Mouse (Mus musculus) limb, embryonic 14.5 days (tissue): ENCODE results near the gene Akap13. TPM values are rescaled to one million over a fixed set of nuclear protein-coding genes. Genes with fewer than 3 reads are reported as not detected.

Experiments
- ATAC-seq: fragments of 200-750 bp; cut with Nextera tagmentation; 2 replicates; pipeline ENCODE4 v1.8.0; 2017; ENCODE audit warnings: low read depth, moderate number of reproducible peaks, moderate TSS enrichment; ENCODE audit not compliant: low FRiP score
- DNase-seq: peaks from one replicate; pipeline ENCODE4 v3.0.0-alpha.2; 2015; ENCODE audit warnings: low spot score
- H3K27ac ChIP-seq: fragments of 300-500 bp; sonication (generic); replicated peaks from 2 replicates; pipeline ENCODE4 v1.5.1; 2014; ENCODE audit warnings: low read depth, mild to moderate bottlenecking, low read length, moderate library complexity, mixed read lengths
- H3K27me3 ChIP-seq: fragments of 300-500 bp; sonication (generic); 2 replicates; pipeline ENCODE4 v1.6.1; 2014; ENCODE audit warnings: low read length, mixed read lengths; ENCODE audit not compliant: control insufficient read depth, insufficient read depth
- H3K36me3 ChIP-seq: fragments of 300-500 bp; sonication (generic); 2 replicates; pipeline ENCODE4 v1.6.1; 2014; ENCODE audit warnings: mild to moderate bottlenecking, low read length, moderate library complexity, mixed read lengths; ENCODE audit not compliant: control insufficient read depth, insufficient read depth
- H3K4me1 ChIP-seq: fragments of 300-500 bp; sonication (generic); 2 replicates; pipeline ENCODE4 v1.6.1; 2014; ENCODE audit warnings: antibody characterized with exemption, low read length, mixed read lengths; ENCODE audit not compliant: control insufficient read depth, insufficient read depth
- H3K4me2 ChIP-seq: fragments of 300-500 bp; sonication (generic); replicated peaks from 2 replicates; pipeline ENCODE4 v1.6.1; 2014; ENCODE audit warnings: low read depth, mild to moderate bottlenecking, low read length, moderate library complexity; ENCODE audit not compliant: severe bottlenecking
- H3K4me3 ChIP-seq: fragments of 300-500 bp; sonication (generic); replicated peaks from 2 replicates; pipeline ENCODE4 v1.5.1; 2014; ENCODE audit warnings: low read length
- H3K9ac ChIP-seq: fragments of 300-500 bp; sonication (generic); 2 replicates; pipeline ENCODE4 v1.6.1; 2014; ENCODE audit warnings: mild to moderate bottlenecking, low read depth, low read length, moderate library complexity; ENCODE audit not compliant: severe bottlenecking
- H3K9me3 ChIP-seq: fragments of 300-500 bp; sonication (generic); 2 replicates; pipeline ENCODE4 v1.6.1; 2016; ENCODE audit warnings: low read length; ENCODE audit not compliant: control insufficient read depth
- POLR2A ChIP-seq: fragments of 200-500 bp; IDR thresholded peaks from 2 replicates; pipeline ENCODE4 v1.8.0; 2012; ENCODE audit warnings: inconsistent platforms, mild to moderate bottlenecking, moderate library complexity, borderline replicate concordance; ENCODE audit not compliant: insufficient read depth, insufficient read length; ENCODE audit errors: extremely low read depth
- WGBS: fragments of 180-500 bp; shearing (Covaris S2); extraction: QIAGEN DNeasy Blood & Tissue Kit; methylation state at CpG from one replicate; pipeline ENCODE4 v1.1.7; 2014; 5-methylcytosine and 5-hydroxymethylcytosine counted together
- polyA plus RNA-seq, 2 experiments: library from polyadenylated mRNA; depleted of rRNA in 1 of 2; stranded (reverse) in 1 of 2; unstranded in 1 of 2; fragments of >200 nt; fragmentation: Nextera tagmentation in 1 of 2; extraction: Ambion mirVana in 1 of 2; gene quantifications; 2 replicates each; pipeline versions ENCODE4 v1.2.1 to v1.2.3; 2012 to 2014

Gene Akap13
- polyA plus RNA-seq, 2 experiments: 18.7 to 51.4 TPM

- no peak for ATAC-seq
- 62% methylated on average over 6 of the region's 6 CpGs for WGBS
Observed at GRCm38 (mm10) chr7:75413903-75414302, 41.4 kb upstream of the Akap13 start.

GRCm38 (mm10) chr7:75414316-75414715, 41.0 kb upstream of the Akap13 start:
- Histone ChIP-seq H3K36me3 (no peaks in the 10 kb centered on the region), H3K27me3 (no peaks in the 10 kb centered on the region), H3K4me3 (no peak overlapping the region), H3K4me2 (no peak overlapping the region), H3K9ac (no peak overlapping the region), H3K9me3 (no peaks in the 10 kb centered on the region), H3K27ac (no peak overlapping the region), H3K4me1 (peaks cover 2% of the 10 kb centered on the region; the same call in 1 of the 2 replicates)
- no peak for TF ChIP-seq POLR2A
- ATAC-seq (no peak), DNase-seq (no peak)
- 60% methylated on average over 3 of the region's 3 CpGs for WGBS

More at GRCm38 (mm10) chr7:75413903-75414302, 41.4 kb upstream of the Akap13 start:
- Histone ChIP-seq H3K4me2 (no peak overlapping the region), H3K9ac (no peak overlapping the region), H3K36me3 (no peaks in the 10 kb centered on the region), H3K27ac (no peak overlapping the region), H3K27me3 (no peaks in the 10 kb centered on the region), H3K9me3 (no peaks in the 10 kb centered on the region), H3K4me1 (peaks cover 2% of the 10 kb centered on the region; the same call in 1 of the 2 replicates), H3K4me3 (no peak overlapping the region)
- no peak for TF ChIP-seq POLR2A
- DNase-seq: no peak

GRCm38 (mm10) chr7:75415166-75415881, 40.0 kb upstream of the Akap13 start:
- H3K9ac ChIP-seq: no peak overlapping the region
- no peak for TF ChIP-seq POLR2A
- H3K27ac ChIP-seq: no peak overlapping the region

GRCm38 (mm10) chr7:75415882-75416585, 39.3 kb upstream of the Akap13 start:
- Histone ChIP-seq H3K9me3 (no peaks in the 10 kb centered on the region), H3K4me3 (no peak overlapping the region), H3K27ac (no peak overlapping the region), H3K9ac (no peak overlapping the region), H3K4me2 (no peak overlapping the region), H3K27me3 (no peaks in the 10 kb centered on the region), H3K4me1 (no peaks in the 10 kb centered on the region; the same call in 1 of the 2 replicates), H3K36me3 (no peaks in the 10 kb centered on the region)
- WGBS: 81% methylated on average over 7 of the region's 7 CpGs
- TF ChIP-seq POLR2A: no peak
- no peak for ATAC-seq
- DNase-seq: no peak

More at GRCm38 (mm10) chr7:75415166-75415881, 40.0 kb upstream of the Akap13 start:
- Histone ChIP-seq H3K9me3 (no peaks in the 10 kb centered on the region), H3K4me2 (no peak overlapping the region), H3K4me3 (no peak overlapping the region), H3K36me3 (no peaks in the 10 kb centered on the region), H3K4me1 (peaks cover 2% of the 10 kb centered on the region; the same call in 1 of the 2 replicates), H3K27me3 (no peaks in the 10 kb centered on the region)
- no peak for ATAC-seq
- 62% methylated on average over 4 of the region's 4 CpGs for WGBS
- no peak for DNase-seq

GRCm38 (mm10) chr7:75420927-75421326, 34.4 kb upstream of the Akap13 start:
- no peaks in the 10 kb centered on the region for H3K27me3 ChIP-seq
- no peak overlapping the region for H3K9ac ChIP-seq
- no peaks in the 10 kb centered on the region for H3K9me3 ChIP-seq
- ATAC-seq: no peak
- no peak overlapping the region for H3K4me3 ChIP-seq
- DNase-seq: no peak
- peaks cover 4% of the 10 kb centered on the region; the same call in 1 of the 2 replicates for H3K4me1 ChIP-seq
- WGBS: 86% methylated on average over 2 of the region's 2 CpGs
- no peak for TF ChIP-seq POLR2A
- no peaks in the 10 kb centered on the region for H3K36me3 ChIP-seq
- H3K4me2 ChIP-seq: no peak overlapping the region
- H3K27ac ChIP-seq: no peak overlapping the region
